Mouse (Mus musculus) hindbrain, embryonic 10.5 days (tissue): Measurements from ENCODE around the gene Rad54l2. TPM values are rescaled to one million over a fixed set of nuclear protein-coding genes. Genes with fewer than 3 reads are reported as not detected.

ENCODE experiments used
- polyA plus RNA-seq: library from polyadenylated mRNA; unstranded; fragments of >200 nt; fragmentation: Nextera tagmentation; extraction: Ambion mirVana; gene quantifications from 2 replicates; pipeline ENCODE4 v1.2.1, GENCODE M21; 2016

Rad54l2 gene
- polyA plus RNA-seq, 1 experiment from 2014 or later = 10.4 TPM

Other genes starting within 250 kb of the Rad54l2 start
- gene Iqcf3, start 227.6 kb downstream of the Rad54l2 start, polyA plus RNA-seq = not detected in 2 replicates
- gene Iqcf4, start 218.2 kb downstream of the Rad54l2 start, polyA plus RNA-seq = not detected in 2 replicates
- gene Iqcf6, start 162.6 kb downstream of the Rad54l2 start, polyA plus RNA-seq = not detected in 2 replicates
- 21.5 and 25.9 TPM in 2 replicates for gene Grm2, start 133.1 kb downstream of the Rad54l2 start, polyA plus RNA-seq
- gene Tex264, start 103.3 kb downstream of the Rad54l2 start, polyA plus RNA-seq = 31.3 and 31.6 TPM in 2 replicates
- 27.5 and 27.7 TPM in 2 replicates for gene Dcaf1, start 32.7 kb upstream of the Rad54l2 start, polyA plus RNA-seq
- gene Rbm15b, start 98.2 kb upstream of the Rad54l2 start, polyA plus RNA-seq = 17.1 and 23.8 TPM in 2 replicates
- gene Manf, start 102.8 kb upstream of the Rad54l2 start, polyA plus RNA-seq = 253 and 276 TPM in 2 replicates